Mouse (Mus musculus): Measurements from ENCODE around the gene Kdm7a. TPM values are rescaled to one million over a fixed set of nuclear protein-coding genes. Genes with fewer than 3 reads are reported as not detected.

Kdm7a gene
- 9.7 and 11.1 TPM in 2 replicates for polyA plus RNA-seq (2015; fragmentation: Nextera tagmentation; extraction: Ambion mirVana)

GRCm38 (mm10) chr6:39206581-39207461, at the start of gene Kdm7a:
Gene Kdm7a, minus strand, starts transcription at chr6:39206789.
- ATAC-seq (ENCODE audit: low read depth) = peak; percentile 86
- no peaks in the 10 kb centered on the region for H3K27me3 ChIP-seq
- under 1% methylated on average over 101 of the region's 124 CpGs for WGBS
- H3K4me1 ChIP-seq (replicated peaks) = peaks cover 24% of the 10 kb centered on the region
- no peaks in the 10 kb centered on the region for H3K36me3 ChIP-seq
- no peaks in the 10 kb centered on the region for H3K9me3 ChIP-seq
- peak within 1 kb of the TSS; percentile 99 for H3K4me3 ChIP-seq
- H3K9ac ChIP-seq = peak within 1 kb of the TSS; percentile 98
- peak within 1 kb of the TSS; percentile 79 for H3K4me2 ChIP-seq
- peak within 1 kb of the TSS; percentile 99 for H3K27ac ChIP-seq (replicated peaks)

GRCm38 (mm10) chr6:39255271-39255670, 48.7 kb upstream of the Kdm7a start:
- H3K9me3 ChIP-seq = no peaks in the 10 kb centered on the region
- peaks cover 18% of the 10 kb centered on the region; the same call in 1 of the 2 replicates for H3K27me3 ChIP-seq
- no peak for ATAC-seq (ENCODE audit: low read depth)
- H3K27ac ChIP-seq (replicated peaks) = no peak overlapping the region
- H3K4me3 ChIP-seq = no peak overlapping the region
- H3K9ac ChIP-seq = no peak overlapping the region
- no peaks in the 10 kb centered on the region for H3K36me3 ChIP-seq
- 66% methylated on average over 8 of the region's 8 CpGs for WGBS
- H3K4me1 ChIP-seq (replicated peaks) = peaks cover 25% of the 10 kb centered on the region
- H3K4me2 ChIP-seq = no peak overlapping the region

- Histone ChIP-seq H3K4me2 (no peak overlapping the region), H3K9ac (no peak overlapping the region), H3K4me1 (replicated peaks) (0 out of 2 replicates have a peak, but pooled peaks cover 1% of the 10 kb centered on the region), H3K4me3 (no peak overlapping the region), H3K27me3 (peaks cover 4% of the 10 kb centered on the region; the same call in 1 of the 2 replicates), H3K27ac (replicated peaks) (no peak overlapping the region), H3K36me3 (no peaks in the 10 kb centered on the region), H3K9me3 (no peaks in the 10 kb centered on the region)
- WGBS = 90% methylated on average over 2 of the region's 2 CpGs
- ATAC-seq (ENCODE audit: low read depth) = no peak
These were observed 43.5 kb upstream of the Kdm7a start for GRCm38 (mm10) chr6:39250055-39250454.

GRCm38 (mm10) chr6:39249176-39249770, 42.7 kb upstream of the Kdm7a start:
- no peak for ATAC-seq (ENCODE audit: low read depth)
- Histone ChIP-seq H3K4me3 (no peak overlapping the region), H3K36me3 (no peaks in the 10 kb centered on the region), H3K4me2 (no peak overlapping the region), H3K27ac (replicated peaks) (no peak overlapping the region), H3K4me1 (replicated peaks) (peaks cover 1% of the 10 kb centered on the region; the same call in 1 of the 2 replicates), H3K27me3 (no peaks in the 10 kb centered on the region), H3K9ac (no peak overlapping the region), H3K9me3 (no peaks in the 10 kb centered on the region)
- 56% methylated on average over 16 of the region's 16 CpGs for WGBS

- Histone ChIP-seq H3K27ac (replicated peaks) (peak overlapping the region; percentile 73), H3K9me3 (no peaks in the 10 kb centered on the region), H3K4me2 (no peak overlapping the region), H3K27me3 (no peaks in the 10 kb centered on the region), H3K4me3 (no peak overlapping the region), H3K36me3 (no peaks in the 10 kb centered on the region), H3K9ac (no peak overlapping the region), H3K4me1 (replicated peaks) (peaks cover 22% of the 10 kb centered on the region)
- WGBS = 58% methylated on average over 9 of the region's 9 CpGs
- no peak for ATAC-seq (ENCODE audit: low read depth)
These were observed 37.5 kb upstream of the Kdm7a start for GRCm38 (mm10) chr6:39244066-39244465.

GRCm38 (mm10) chr6:39243511-39243961, 36.9 kb upstream of the Kdm7a start:
- Histone ChIP-seq H3K9me3 (no peaks in the 10 kb centered on the region), H3K4me3 (no peak overlapping the region), H3K36me3 (no peaks in the 10 kb centered on the region), H3K27ac (replicated peaks) (peak overlapping the region; percentile 73), H3K4me2 (no peak overlapping the region), H3K4me1 (replicated peaks) (peaks cover 22% of the 10 kb centered on the region), H3K27me3 (no peaks in the 10 kb centered on the region), H3K9ac (no peak overlapping the region)
- peak; percentile 24 for ATAC-seq (ENCODE audit: low read depth)
- WGBS = 68% methylated on average over 8 of the region's 8 CpGs

- WGBS = 30% methylated on average over 8 of the region's 8 CpGs
- Histone ChIP-seq H3K27me3 (no peaks in the 10 kb centered on the region), H3K4me1 (replicated peaks) (peaks cover 22% of the 10 kb centered on the region), H3K9me3 (no peaks in the 10 kb centered on the region), H3K9ac (no peak overlapping the region), H3K4me2 (no peak overlapping the region), H3K4me3 (no peak overlapping the region), H3K27ac (replicated peaks) (peak overlapping the region; percentile 73), H3K36me3 (no peaks in the 10 kb centered on the region)
- ATAC-seq (ENCODE audit: low read depth) = peak; percentile 90
These were observed 36.3 kb upstream of the Kdm7a start for GRCm38 (mm10) chr6:39242718-39243471.

- no peak for ATAC-seq (ENCODE audit: low read depth)
- Histone ChIP-seq H3K9me3 (no peaks in the 10 kb centered on the region), H3K4me2 (no peak overlapping the region), H3K4me3 (no peak overlapping the region), H3K27me3 (no peaks in the 10 kb centered on the region), H3K27ac (replicated peaks) (no peak overlapping the region), H3K4me1 (replicated peaks) (peaks cover 22% of the 10 kb centered on the region), H3K36me3 (no peaks in the 10 kb centered on the region), H3K9ac (no peak overlapping the region)
- 75% methylated on average over 4 of the region's 4 CpGs for WGBS
These were observed 34.9 kb upstream of the Kdm7a start for GRCm38 (mm10) chr6:39241421-39241891.

GRCm38 (mm10) chr6:39240956-39241355, 34.4 kb upstream of the Kdm7a start:
- H3K4me3 ChIP-seq = no peak overlapping the region
- H3K27me3 ChIP-seq = no peaks in the 10 kb centered on the region
- H3K9me3 ChIP-seq = no peaks in the 10 kb centered on the region
- H3K36me3 ChIP-seq = no peaks in the 10 kb centered on the region
- WGBS = 86% methylated on average over 3 of the region's 3 CpGs
- no peak overlapping the region for H3K4me2 ChIP-seq
- H3K27ac ChIP-seq (replicated peaks) = no peak overlapping the region
- ATAC-seq (ENCODE audit: low read depth) = no peak
- H3K9ac ChIP-seq = no peak overlapping the region
- peaks cover 22% of the 10 kb centered on the region for H3K4me1 ChIP-seq (replicated peaks)

GRCm38 (mm10) chr6:39237887-39238286, 31.3 kb upstream of the Kdm7a start:
- Histone ChIP-seq H3K9me3 (no peaks in the 10 kb centered on the region), H3K4me3 (no peak overlapping the region), H3K36me3 (no peaks in the 10 kb centered on the region), H3K9ac (no peak overlapping the region), H3K4me1 (replicated peaks) (peaks cover 7% of the 10 kb centered on the region), H3K4me2 (no peak overlapping the region), H3K27me3 (no peaks in the 10 kb centered on the region), H3K27ac (replicated peaks) (no peak overlapping the region)
- no peak for ATAC-seq (ENCODE audit: low read depth)
- 67% methylated on average over 3 of the region's 3 CpGs for WGBS

GRCm38 (mm10) chr6:39232617-39233016, 26.0 kb upstream of the Kdm7a start:
- no peak overlapping the region for H3K27ac ChIP-seq (replicated peaks)
- H3K4me3 ChIP-seq = no peak overlapping the region
- H3K4me2 ChIP-seq = no peak overlapping the region
- ATAC-seq (ENCODE audit: low read depth) = no peak
- no peaks in the 10 kb centered on the region for H3K4me1 ChIP-seq (replicated peaks)
- H3K9me3 ChIP-seq = no peaks in the 10 kb centered on the region
- H3K36me3 ChIP-seq = no peaks in the 10 kb centered on the region
- H3K27me3 ChIP-seq = no peaks in the 10 kb centered on the region
- 80% methylated on average over 4 of the region's 4 CpGs for WGBS
- H3K9ac ChIP-seq = no peak overlapping the region

GRCm38 (mm10) chr6:39230664-39231063, 24.1 kb upstream of the Kdm7a start:
- WGBS = 83% methylated on average over 8 of the region's 8 CpGs
- no peak for ATAC-seq (ENCODE audit: low read depth)
- no peak overlapping the region for H3K9ac ChIP-seq
- H3K36me3 ChIP-seq = no peaks in the 10 kb centered on the region
- no peak overlapping the region for H3K4me3 ChIP-seq
- peaks cover 7% of the 10 kb centered on the region for H3K4me1 ChIP-seq (replicated peaks)
- H3K9me3 ChIP-seq = no peaks in the 10 kb centered on the region
- H3K27me3 ChIP-seq = no peaks in the 10 kb centered on the region
- no peak overlapping the region for H3K4me2 ChIP-seq
- H3K27ac ChIP-seq (replicated peaks) = no peak overlapping the region

All from neural tube, embryonic 13.5 days (tissue).